Mouse (Mus musculus) neural tube, embryonic 14.5 days (tissue): Measurements from ENCODE around the gene Olfr111. TPM values are rescaled to one million over a fixed set of nuclear protein-coding genes. Genes with fewer than 3 reads are reported as not detected.
"Not testable (repeated sequence)": the region's sequence is repeated elsewhere in the genome, so short reads cannot be mapped to it uniquely, and the experiment has no call there.

Source experiments
- ATAC-seq: fragments of 200-750 bp; cut with Nextera tagmentation; 2 replicates; pipeline ENCODE4 v1.8.0; 2017; ENCODE audit warnings: low read depth, mild to moderate bottlenecking, moderate TSS enrichment, moderate library complexity
- H3K27ac ChIP-seq: fragments of 300-500 bp; sonication (generic); 2 replicates; pipeline ENCODE4 v1.5.1; 2014; ENCODE audit warnings: low read depth, mild to moderate bottlenecking, control low read depth, low read length, moderate library complexity, mixed read lengths
- H3K27me3 ChIP-seq: fragments of 300-500 bp; sonication (generic); 2 replicates; pipeline ENCODE4 v1.6.1; 2014; ENCODE audit warnings: low read length; ENCODE audit not compliant: control insufficient read depth, insufficient read depth
- H3K36me3 ChIP-seq: fragments of 300-500 bp; sonication (generic); 2 replicates; pipeline ENCODE4 v1.6.1; 2014; ENCODE audit warnings: low read length, mixed read lengths; ENCODE audit not compliant: control insufficient read depth, insufficient read depth
- H3K4me1 ChIP-seq: fragments of 300-500 bp; sonication (generic); 2 replicates; pipeline ENCODE4 v1.6.1; 2014; ENCODE audit warnings: low read length; ENCODE audit not compliant: control insufficient read depth, insufficient read depth
- H3K4me2 ChIP-seq: fragments of 300-500 bp; sonication (generic); 2 replicates; pipeline ENCODE4 v1.6.1; 2014; ENCODE audit warnings: mild to moderate bottlenecking, low read depth, low read length, control low read depth
- H3K4me3 ChIP-seq: fragments of 300-500 bp; sonication (generic); 2 replicates; pipeline ENCODE4 v1.5.1; 2014; ENCODE audit warnings: low read depth, low read length, control low read depth, mixed read lengths
- H3K9ac ChIP-seq: fragments of 300-500 bp; sonication (generic); replicated peaks from 2 replicates; pipeline ENCODE4 v1.6.1; 2014; ENCODE audit warnings: low read depth, mild to moderate bottlenecking, control low read depth, low read length, mixed read lengths
- H3K9me3 ChIP-seq: fragments of 300-500 bp; sonication (generic); 2 replicates; pipeline ENCODE4 v1.6.1; 2016; ENCODE audit warnings: low read length; ENCODE audit not compliant: control insufficient read depth
- WGBS: fragments of 180-500 bp; shearing (Covaris S2); extraction: QIAGEN DNeasy Blood & Tissue Kit; methylation state at CpG from one replicate; pipeline ENCODE4 v1.1.7; 2014; 5-methylcytosine and 5-hydroxymethylcytosine counted together
- polyA plus RNA-seq: library from polyadenylated mRNA; unstranded; fragments of >200 nt; fragmentation: Nextera tagmentation; extraction: Ambion mirVana; gene quantifications from 2 replicates; pipeline ENCODE4 v1.2.1, GENCODE M21; 2014

Gene Olfr111
- polyA plus RNA-seq = not detected in 2 replicates

GRCm38 (mm10) chr17:37507730-37508129 lies at the start of gene Olfr111:
Gene Olfr111, plus strand, starts transcription at chr17:37508030.
- no peak within 1 kb of the TSS for H3K9ac ChIP-seq
- no peaks in the 10 kb centered on the region for H3K27me3 ChIP-seq
- no peaks in the 10 kb centered on the region for H3K36me3 ChIP-seq
- ATAC-seq = no peak
- no peak within 1 kb of the TSS for H3K4me2 ChIP-seq
- H3K4me1 ChIP-seq = no peaks in the 10 kb centered on the region
- WGBS = 93% methylated on average over 4 of the region's 4 CpGs
- no peaks in the 10 kb centered on the region for H3K9me3 ChIP-seq
- H3K27ac ChIP-seq = no peak within 1 kb of the TSS
- no peak within 1 kb of the TSS for H3K4me3 ChIP-seq

GRCm38 (mm10) chr17:37458616-37459015 lies 49.2 kb upstream of the Olfr111 start, which contains the start of gene Olfr109:
Gene Olfr109, plus strand, starts transcription at chr17:37458916.
- H3K36me3 ChIP-seq = no peaks in the 10 kb centered on the region
- no peak within 1 kb of the TSS for H3K4me2 ChIP-seq
- H3K9ac ChIP-seq = no peak within 1 kb of the TSS
- ATAC-seq = no peak
- no peaks in the 10 kb centered on the region for H3K27me3 ChIP-seq
- no peaks in the 10 kb centered on the region for H3K4me1 ChIP-seq
- H3K4me3 ChIP-seq = no peak within 1 kb of the TSS
- H3K27ac ChIP-seq = no peak within 1 kb of the TSS
- no peaks in the 10 kb centered on the region for H3K9me3 ChIP-seq
- WGBS = 100% methylated on average over 1 of the region's 1 CpGs

GRCm38 (mm10) chr17:37483452-37483851 lies 24.4 kb upstream of the Olfr111 start, which contains the start of gene H2-M2:
Gene H2-M2, minus strand, starts transcription at chr17:37483552.
- Histone ChIP-seq H3K4me3 (no peak within 1 kb of the TSS), H3K9me3 (no peaks in the 10 kb centered on the region), H3K4me2 (no peak within 1 kb of the TSS), H3K9ac (no peak within 1 kb of the TSS), H3K27ac (no peak within 1 kb of the TSS), H3K4me1 (no peaks in the 10 kb centered on the region), H3K36me3 (no peaks in the 10 kb centered on the region), H3K27me3 (no peaks in the 10 kb centered on the region)
- WGBS = 81% methylated on average over 2 of the region's 2 CpGs
- ATAC-seq = no peak

GRCm38 (mm10) chr17:37491930-37492518 lies 15.8 kb upstream of the Olfr111 start, which contains the start of gene Olfr110:
Gene Olfr110, plus strand, starts transcription at chr17:37492468.
- no peak within 1 kb of the TSS for H3K4me3 ChIP-seq
- H3K9ac ChIP-seq = no peak within 1 kb of the TSS
- 60% methylated on average over 1 of the region's 1 CpGs for WGBS
- no peaks in the 10 kb centered on the region for H3K9me3 ChIP-seq
- no peaks in the 10 kb centered on the region for H3K27me3 ChIP-seq
- no peaks in the 10 kb centered on the region for H3K4me1 ChIP-seq
- H3K4me2 ChIP-seq = no peak within 1 kb of the TSS
- no peak for ATAC-seq
- H3K36me3 ChIP-seq = no peaks in the 10 kb centered on the region
- H3K27ac ChIP-seq = no peak within 1 kb of the TSS

- H3K4me1 ChIP-seq, ATAC-seq, H3K9me3 ChIP-seq, H3K27me3 ChIP-seq, H3K4me2 ChIP-seq, H3K4me3 ChIP-seq, H3K36me3 ChIP-seq, H3K9ac ChIP-seq, H3K27ac ChIP-seq: not testable (repeated sequence)
These were observed 16.8 kb downstream of the Olfr111 start for GRCm38 (mm10) chr17:37524612-37525011.

- H3K36me3 ChIP-seq, H3K4me1 ChIP-seq, H3K9ac ChIP-seq, H3K4me3 ChIP-seq, H3K27me3 ChIP-seq, H3K27ac ChIP-seq, H3K9me3 ChIP-seq, ATAC-seq, H3K4me2 ChIP-seq: not testable (repeated sequence)
- WGBS = 78% methylated on average over 1 of the region's 1 CpGs
These were observed 17.6 kb downstream of the Olfr111 start for GRCm38 (mm10) chr17:37525427-37525826.

- Histone ChIP-seq H3K27ac (no peak overlapping the region), H3K4me3 (no peak overlapping the region), H3K9me3 (no peaks in the 10 kb centered on the region), H3K9ac (no peak overlapping the region), H3K36me3 (no peaks in the 10 kb centered on the region), H3K4me1 (no peaks in the 10 kb centered on the region), H3K4me2 (no peak overlapping the region), H3K27me3 (no peaks in the 10 kb centered on the region)
- ATAC-seq = no peak
These were observed 27.3 kb downstream of the Olfr111 start for GRCm38 (mm10) chr17:37535173-37535572.

- H3K27me3 ChIP-seq, H3K4me1 ChIP-seq, H3K36me3 ChIP-seq, H3K4me2 ChIP-seq, H3K4me3 ChIP-seq, ATAC-seq, H3K27ac ChIP-seq, H3K9me3 ChIP-seq, H3K9ac ChIP-seq: not testable (repeated sequence)
- WGBS = 67% methylated on average over 1 of the region's 1 CpGs
These were observed 30.6 kb downstream of the Olfr111 start for GRCm38 (mm10) chr17:37538416-37538815.

- no peak for ATAC-seq
- no peak overlapping the region for H3K4me3 ChIP-seq
- H3K36me3 ChIP-seq = no peaks in the 10 kb centered on the region
- WGBS = 82% methylated on average over 4 of the region's 4 CpGs
- H3K9ac ChIP-seq = no peak overlapping the region
- no peaks in the 10 kb centered on the region for H3K9me3 ChIP-seq
- H3K4me1 ChIP-seq = no peaks in the 10 kb centered on the region
- no peak overlapping the region for H3K4me2 ChIP-seq
- H3K27ac ChIP-seq = no peak overlapping the region
- H3K27me3 ChIP-seq = no peaks in the 10 kb centered on the region
These were observed 33.8 kb downstream of the Olfr111 start for GRCm38 (mm10) chr17:37541454-37542119.
